Mouse (Mus musculus) retina, adult 2 months (tissue): Measurements from ENCODE around the gene Akr1b10.
"Not testable (repeated sequence)": the region's sequence is repeated elsewhere in the genome, so short reads cannot be mapped to it uniquely, and the experiment has no call there.

Experiments
- DNase-seq: peaks from one replicate; pipeline ENCODE4 v3.0.0-alpha.2; 2012; ENCODE audit warnings: low read depth, low spot score

Akr1b10 gene

DNA sequence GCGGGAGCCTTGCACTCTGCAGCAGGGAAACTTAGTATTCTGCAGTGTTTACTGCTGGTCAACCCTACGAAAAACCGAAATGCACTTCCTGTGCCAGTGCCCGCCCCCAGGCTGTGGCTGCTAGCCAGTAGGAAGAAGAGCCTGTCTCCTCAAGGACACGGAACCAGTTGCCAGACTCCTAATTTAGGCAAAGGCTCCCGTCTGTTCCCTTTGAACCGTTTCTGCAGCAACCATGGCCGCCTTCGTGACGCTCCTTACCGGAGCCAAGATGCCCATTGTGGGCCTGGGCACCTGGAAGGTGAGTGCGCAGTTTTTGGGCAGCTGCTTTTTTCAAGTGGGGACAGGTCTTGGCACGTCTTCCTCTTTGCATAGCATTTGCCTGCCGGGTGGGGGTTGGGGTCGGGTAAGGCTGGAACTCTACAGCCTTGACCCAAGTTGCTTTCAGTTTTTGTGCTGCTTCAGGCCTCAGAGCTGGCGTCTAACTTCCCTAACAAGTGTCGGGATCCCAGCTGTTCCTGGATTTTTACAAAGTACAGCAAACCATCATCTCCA, at the start of gene Akr1b10:
Akr1b10 (plus strand) TSS at position 109 of the 552 bp plus-strand sequence.
- DNase-seq = no peak

DNA sequence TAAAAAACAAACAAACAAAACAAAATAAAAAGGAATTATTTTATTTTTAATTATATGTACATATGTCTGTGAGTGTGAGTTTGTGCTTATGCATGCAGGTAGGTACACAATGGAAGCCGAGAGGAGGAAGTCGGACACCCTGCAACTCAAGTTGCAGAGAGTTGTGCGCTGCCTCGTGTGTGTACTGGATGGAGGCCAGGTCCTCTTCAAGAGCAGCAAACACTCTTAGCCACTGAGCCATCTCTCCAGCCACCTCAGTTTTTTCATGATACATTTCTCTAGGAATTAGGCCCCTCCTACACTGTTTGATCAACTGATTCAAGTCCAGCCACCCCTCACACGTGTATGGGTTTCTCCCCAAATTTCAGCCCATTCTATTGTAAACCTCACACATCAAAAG, 49.3 kb upstream of the Akr1b10 start:
- DNase-seq = no peak

DNA sequence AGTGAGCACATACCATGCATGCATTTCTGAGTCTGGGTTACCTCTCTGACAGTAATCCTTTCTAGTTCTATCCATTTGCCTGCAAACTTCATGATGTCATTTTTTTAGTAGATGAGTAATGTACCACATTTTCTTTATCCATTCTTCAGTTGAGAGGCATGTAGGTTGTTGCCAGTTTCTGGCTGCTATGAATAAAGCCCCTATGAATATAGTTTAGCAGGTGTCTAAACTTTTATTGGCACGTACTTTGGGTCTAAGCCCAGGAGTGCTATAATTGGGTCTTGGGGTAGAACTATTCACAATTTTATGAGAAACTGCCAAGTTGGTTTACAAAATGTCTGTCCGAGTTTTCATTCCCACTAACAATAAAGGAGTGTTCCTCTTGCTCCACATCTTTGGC, 46.2 kb upstream of the Akr1b10 start:
- DNase-seq = no peak

DNA sequence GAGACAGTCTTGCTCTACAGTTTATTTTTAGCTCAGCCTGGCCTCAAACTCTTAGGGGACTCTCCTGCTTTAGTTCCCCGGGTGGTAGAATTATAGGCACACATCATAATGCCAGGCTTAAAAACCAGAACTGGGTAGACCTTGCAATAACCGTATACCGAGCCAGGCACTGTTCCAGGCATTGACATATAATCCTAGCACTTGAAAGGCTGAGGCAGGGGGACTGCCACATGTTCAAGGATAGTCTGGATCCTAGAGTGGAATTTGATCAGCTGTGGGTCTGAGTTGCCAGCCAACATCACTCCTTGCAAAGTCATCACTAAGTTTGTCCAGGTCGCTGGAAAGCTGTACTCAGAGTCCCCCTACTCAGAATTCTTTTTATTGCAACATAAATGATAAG, 42.0 kb upstream of the Akr1b10 start:
- no peak for DNase-seq

DNA sequence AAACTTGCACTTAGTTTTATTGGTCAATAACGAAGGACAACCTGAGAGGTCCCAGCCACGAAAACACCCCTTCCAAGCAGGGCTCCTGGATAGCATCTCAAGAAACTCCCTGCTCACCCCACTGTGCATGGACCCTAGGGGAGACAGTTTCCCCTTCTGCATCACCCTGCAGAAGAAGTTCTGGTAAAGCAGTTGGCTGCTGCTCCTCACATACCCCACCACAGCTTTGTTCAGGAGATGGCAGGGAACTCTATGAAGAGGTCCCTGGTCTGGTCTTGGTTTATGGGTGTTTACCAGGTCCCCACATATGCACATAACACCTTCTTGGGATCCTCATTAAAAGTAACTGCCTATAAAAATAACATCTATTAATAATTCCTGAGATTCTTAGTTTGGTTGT, 41.5 kb upstream of the Akr1b10 start:
- no peak for DNase-seq

DNA sequence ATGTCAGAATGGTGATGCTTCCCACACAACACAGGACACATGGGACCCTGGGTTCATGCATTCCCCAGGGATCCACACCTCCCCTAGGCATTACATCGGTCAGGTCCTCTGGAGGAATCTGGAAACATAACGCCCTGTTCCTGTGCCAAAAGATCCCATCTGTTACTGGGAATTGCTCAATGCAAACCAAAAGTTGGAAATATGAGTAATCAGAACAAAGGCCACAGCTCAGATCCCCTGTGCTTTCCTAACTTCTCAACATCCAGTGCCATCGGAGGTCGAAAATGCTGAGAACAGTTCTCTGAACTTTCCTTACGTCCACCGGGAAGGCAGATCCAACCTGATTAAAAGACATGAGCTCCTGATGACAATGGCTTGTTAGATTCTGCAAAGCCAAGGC, 40.6 kb upstream of the Akr1b10 start:
- DNase-seq = no peak

DNA sequence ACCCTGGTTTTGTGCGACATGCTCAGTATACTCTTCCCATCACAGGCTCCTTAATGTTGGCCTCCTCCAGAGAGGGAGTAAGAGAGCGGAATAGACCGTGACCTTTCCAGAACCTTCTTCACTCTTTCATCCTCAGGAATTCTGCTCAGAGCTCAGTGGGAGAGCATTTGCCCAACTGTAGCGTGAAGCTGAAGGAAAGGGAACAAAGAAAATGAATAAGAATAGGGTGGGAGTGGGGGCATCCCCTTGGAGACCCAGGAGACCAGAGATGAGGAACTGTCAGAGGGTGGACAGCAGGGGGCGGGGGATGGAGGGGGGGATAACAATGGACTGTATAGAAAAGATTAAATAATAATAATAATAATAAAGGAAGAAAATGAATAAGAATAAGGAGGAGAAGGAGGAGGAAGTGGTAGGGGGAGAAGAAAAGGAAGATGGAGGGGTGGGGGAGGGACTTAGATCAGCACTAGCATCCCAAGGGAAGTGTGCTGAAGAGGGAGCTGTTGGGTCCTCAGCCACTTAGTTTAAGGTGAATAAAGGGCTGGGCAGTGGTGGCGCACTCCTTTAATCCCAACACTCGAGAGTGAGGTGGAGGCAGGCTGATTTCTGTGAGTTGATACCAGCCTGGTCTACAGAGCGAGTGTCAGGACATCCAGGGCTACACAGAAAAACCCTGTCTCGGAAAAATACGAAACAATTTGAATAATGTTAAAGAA, 39.7 kb upstream of the Akr1b10 start:
- DNase-seq = no peak

DNA sequence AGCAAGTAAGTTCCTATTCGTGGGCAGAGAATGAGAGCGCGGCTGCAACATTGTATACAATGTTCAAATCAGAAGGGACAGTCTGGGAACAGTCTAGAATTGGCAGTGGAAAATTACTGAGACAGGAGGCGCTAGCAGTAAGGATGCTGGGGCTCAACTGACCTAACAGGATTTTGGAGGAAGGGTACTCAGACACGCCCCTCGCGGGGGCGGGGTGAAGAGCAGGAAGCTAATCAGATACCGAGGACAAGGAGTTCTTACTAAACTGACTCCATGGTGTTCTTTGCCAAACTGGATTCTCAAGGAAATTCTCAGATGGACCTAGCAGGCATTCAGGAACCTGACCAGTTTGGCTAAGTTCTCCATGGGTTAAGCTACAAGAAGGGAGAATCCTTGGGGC, 39.1 kb upstream of the Akr1b10 start:
- no peak for DNase-seq

DNA sequence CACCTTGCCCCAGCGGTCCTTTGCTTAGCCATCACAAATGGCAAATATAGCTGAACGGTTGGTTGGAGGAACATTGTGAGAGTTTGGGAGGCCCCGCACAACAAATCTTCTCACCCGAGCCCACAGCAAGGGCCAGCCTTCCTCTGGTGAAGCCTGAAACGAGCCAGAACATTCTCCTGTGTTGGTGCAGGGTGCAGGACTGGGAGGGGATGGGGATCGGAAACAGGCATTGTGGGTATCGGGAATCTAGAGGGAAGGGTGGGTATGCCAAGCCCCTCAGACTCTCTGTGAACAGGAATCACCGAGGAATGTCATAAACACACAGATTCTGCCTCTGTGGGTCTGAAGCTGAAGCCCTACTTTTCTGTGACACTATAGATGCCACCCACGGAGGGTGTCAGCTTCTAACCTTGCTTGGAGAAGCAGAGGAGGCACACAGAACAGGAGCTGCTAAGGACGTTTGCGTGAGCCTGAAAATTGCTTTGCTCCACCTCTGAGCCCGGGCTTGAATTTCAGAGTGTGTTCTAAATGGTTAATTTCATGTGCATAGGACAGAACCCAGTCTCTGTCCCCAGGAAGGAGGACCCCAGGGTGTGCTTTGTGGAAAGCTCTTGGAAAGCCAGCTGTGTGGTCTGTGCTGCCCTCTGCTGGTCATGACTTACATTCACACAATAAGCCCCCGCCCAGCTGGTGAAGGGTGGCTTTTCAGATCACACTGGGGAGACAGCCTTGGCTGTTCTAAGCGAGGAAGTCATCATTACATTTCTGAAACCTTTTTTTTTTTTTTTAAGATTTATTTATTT, 37.7 kb upstream of the Akr1b10 start:
- peak; percentile 56 for DNase-seq

DNA sequence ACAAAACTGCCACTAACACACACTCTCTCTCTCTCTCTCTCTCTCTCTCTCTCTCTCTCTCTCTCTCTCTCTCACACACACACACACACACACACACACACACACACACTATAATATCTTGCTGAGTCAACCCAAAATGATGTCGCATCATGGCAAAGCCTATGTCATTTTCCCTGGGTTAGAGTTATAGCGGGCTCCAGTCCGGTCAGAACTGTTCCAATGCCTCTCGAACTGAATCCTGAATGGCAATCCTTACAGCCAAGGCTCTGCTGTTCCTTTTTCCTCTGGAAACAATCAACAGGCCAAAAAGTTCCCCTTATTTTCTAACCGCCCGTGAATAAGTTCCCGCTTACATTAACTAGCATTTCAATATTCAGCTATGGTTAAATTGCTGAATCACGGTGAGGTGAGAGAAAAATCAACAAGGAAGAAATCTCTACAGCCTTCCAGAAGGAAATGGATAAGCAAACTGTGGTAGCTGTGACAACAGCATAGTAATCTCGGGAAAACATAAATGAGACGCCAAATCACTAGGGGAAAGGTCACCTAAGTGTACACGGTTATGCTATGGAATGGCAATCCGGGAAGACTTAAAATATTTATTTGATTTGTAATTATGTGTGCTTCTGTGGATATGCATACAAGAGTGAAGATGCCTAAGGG, 33.9 kb upstream of the Akr1b10 start:
- DNase-seq = no peak

DNA sequence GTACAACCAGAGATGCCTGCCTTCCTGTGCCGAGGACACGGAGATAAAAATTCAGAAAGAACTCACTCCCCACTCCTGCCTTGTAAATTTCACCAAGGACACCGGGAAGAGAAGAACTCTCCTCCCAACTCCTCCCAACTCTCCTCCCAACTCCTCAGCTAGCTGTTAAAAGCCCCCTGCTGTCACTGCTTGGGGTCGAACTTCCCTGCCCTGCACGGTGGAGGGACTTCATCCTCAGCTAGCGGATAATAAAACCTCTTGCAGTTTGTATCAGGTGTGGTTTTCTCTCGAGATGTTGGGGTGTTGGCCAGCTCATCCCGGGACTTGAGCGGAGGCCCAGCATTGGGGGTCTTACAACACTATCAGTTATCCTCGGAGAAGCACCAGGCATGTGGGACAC, 32.5 kb upstream of the Akr1b10 start:
- DNase-seq = not testable (repeated sequence)

DNA sequence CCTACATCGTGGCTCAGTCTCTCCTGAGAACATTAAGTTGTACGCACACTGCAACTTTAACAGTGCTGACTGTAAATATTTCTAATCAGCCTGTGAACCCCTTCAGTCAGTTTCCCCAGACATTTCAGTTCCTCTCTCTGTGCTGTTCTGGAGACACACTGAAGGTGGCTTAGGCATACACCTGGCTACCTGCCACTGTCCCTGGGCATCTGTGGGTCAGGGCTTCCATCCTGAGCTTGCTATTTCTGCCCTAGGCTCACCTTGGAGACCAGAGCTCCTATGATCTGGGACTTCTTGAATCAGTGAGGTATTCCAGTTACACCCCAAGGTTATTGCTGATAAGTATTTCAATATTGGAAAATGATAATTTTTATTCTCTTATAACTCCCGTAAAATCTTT, 31.6 kb upstream of the Akr1b10 start:
- DNase-seq = no peak

DNA sequence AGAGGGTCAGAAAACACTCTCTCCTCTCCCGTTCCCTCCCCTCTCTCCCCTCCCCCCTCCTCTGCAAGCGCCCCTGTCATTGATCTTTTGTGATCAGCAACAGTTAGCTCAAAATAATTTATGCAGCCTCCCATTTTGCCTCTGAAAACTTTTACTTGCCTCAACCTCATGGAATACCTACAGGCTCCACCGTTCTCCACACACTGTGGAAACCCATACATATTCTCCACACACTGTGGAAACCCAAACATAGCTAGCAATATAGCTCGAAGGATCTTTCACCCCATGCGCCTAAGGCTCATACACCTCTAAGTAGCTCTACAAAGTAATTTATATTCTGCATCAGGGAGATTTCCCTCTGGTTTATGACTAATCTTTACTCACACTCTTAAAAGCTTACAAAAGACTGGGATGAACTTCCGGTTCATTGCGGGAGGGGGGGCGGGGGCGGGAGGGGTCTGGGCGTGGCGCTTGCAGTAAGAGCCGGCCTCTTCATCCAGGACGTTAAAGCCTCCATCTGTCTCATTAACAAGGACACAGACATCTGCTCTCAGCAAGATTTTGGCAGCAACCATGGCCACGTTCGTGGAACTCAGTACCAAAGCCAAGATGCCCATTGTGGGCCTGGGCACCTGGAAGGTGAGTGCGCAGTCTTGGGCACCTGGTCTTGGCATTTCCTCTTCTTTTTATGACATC, 30.2 kb upstream of the Akr1b10 start, which contains the start of gene Akr1b8:
Akr1b8 (plus strand) TSS at position 462 of the 696 bp plus-strand sequence.
- DNase-seq = no peak

DNA sequence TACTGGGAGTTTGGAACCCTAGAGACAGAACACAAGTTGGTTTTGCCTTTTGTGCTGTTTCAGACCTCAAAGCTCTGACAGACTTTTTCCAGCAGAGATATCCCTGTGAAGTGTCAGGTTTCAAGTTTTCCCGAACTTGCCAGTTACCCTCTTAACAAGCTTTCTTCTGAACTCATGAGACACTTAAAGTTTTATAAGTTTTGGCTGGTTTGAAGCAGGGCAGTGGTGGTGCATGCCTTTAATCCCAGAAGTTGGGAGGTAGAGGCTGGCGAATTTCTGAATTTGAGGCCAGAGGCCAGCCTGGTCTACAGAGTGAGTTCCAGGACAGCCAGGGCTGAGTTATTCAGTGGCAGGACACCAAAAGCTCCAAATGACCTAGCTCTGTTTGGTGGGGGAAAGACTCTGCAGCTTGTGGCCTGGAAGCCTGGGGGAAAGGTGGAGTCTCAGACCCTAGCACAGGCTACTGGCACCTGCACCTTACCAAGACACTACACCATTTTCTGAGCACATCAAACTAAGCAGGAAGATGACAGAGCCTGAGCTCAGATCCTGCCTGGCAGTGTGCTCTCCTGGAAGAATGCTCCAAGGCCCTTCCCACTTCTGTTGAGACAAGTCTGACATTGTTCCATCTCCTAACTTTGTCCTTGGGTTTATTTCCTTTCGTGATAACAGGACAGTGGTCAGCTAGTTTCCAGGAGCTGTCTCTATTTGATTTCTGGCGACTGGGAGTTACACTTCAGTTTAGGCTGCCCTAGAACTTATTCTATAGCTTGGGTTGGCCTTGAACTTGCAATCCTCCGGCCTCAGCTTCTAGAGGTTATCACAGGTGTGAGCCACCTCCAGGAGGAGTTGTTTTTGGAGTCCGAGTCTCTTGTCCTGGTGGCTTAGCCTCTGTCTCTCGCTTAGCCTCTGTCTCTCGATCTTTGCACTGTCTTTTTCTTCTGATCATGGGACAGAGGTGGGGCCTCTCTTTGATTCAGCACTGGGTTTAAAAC, 29.4 kb upstream of the Akr1b10 start:
- DNase-seq = no peak

DNA sequence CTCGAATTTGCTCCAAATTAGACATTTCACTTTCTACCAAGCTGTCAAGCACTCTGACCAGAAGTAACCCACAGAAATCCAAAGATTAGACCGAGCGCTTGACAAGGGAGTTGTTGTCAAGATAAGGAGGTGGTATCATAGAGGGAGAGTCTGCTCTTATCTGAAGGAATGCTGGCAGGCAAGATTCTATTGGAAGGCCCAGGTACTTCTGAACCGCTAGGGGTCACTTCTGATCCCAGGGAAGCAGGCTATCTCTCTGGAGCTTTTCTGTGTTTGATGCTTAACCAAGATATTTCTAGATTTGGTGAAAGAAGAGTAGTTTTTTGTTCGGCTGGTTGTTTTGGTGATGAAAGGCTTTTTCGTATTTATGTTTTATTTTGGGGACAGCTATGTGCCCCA, 28.7 kb upstream of the Akr1b10 start:
- no peak for DNase-seq

DNA sequence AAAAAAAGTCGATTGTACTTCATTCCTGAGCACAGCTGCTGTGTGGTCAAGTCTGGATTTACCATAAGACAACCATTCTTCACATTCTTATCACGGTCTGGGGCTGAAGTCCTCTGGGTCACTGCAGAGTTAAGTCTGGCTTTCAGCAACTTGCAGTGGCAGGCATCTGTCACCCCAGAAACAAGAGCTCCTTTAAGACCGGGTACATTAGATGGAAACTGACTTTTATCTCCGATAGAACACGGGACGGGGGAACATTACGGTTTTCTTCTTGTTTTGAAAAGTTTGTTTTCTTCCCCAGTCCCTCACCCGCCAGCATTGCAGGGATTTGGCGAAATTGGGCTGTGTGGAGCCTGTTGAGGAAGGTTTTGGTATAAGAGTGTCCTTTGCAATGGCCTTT, 28.2 kb upstream of the Akr1b10 start:
- no peak for DNase-seq

DNA sequence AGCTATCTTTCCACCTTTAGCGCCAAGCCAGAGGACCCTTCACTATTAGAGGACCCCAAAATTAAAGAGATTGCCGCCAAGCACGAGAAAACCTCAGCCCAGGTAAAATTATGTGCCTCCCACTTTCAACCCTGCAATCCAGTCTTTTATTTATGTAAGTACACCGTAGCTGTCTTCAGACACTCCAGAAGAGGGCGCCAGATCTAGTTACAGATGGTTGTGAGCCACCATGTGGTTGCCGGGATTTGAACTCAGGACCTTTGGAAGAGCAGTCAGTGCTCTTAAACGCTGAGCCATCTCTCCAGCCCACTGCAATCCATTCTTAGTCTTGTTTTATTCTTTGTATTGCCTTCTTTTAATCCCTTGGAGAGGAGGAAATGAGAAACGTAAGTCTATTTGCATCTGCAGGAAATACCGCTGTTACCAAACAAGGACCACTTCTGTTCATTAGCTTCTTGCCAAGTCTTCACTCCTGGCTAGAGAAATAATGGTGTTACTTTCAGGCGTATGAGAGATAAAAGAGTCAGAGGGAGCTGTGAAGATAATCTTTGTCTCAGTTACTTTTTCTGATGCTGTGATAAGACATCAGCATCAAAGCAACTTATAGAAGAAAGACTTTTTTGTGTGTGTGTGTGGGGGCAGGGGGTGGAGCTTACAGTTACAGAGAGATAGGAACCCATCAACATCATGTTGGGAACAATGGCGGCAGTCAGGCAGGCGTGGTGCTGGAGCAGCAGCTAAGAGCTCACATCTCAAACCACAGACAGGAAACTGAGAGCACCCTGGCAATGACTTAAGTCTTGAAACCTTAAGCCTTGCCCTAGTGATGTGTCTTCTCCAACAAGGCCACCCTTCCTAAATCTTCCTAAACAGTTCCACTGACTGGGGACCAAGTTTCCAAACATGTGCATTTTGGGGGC, 19.5 kb upstream of the Akr1b10 start:
- DNase-seq = no peak

DNA sequence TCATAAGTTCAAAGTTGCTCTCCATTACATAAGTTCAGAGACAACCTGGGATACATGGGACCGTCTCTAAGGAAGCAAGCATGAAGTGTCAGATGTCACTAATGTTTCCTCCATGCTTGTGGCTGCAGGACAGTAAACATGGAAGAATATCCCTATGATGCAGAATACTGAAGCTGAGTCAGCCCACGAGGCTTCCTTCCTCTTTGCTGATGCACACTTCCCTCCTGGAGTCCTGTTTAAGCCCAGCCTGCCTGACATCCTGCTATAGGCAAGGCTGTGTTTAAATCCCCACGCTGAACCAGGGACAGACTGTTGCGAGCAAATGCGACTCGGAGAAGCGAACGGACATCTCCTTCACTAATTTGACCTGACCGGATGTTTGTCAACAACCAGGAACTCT, 16.0 kb upstream of the Akr1b10 start:
- DNase-seq = no peak

DNA sequence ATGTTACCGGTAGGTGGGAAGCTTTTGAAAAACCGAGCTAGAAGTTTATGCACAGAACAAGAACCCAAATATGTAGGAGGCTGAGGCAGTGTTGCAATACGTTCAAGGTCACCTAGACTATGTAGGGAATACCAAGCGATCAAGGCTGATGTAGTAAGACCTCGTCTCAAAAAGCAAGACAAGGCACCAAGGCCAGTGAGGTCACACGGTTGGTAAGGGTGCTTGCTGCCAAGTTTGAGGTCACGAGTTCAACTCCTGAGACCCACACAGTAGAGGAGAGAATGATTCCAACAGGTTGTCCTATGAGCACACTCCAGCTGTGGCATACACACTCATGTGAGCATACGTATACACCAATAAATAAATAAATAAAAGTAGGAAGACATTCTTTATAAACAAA, 13.9 kb upstream of the Akr1b10 start:
- DNase-seq = no peak
